Mouse (Mus musculus) erythroblast, embryonic 14.5 days (primary cell): ENCODE data around the gene Robo3.

Experiments
- GATA1 ChIP-seq: IDR thresholded peaks from 2 replicates; pipeline ENCODE4 v1.6.1; 2012; ENCODE audit warnings: low read length, inconsistent platforms, mixed read lengths
- TAL1 ChIP-seq: IDR thresholded peaks from 3 replicates; pipeline ENCODE4 v1.6.1; 2012; ENCODE audit warnings: low read length, inconsistent platforms, mixed read lengths

DNA sequence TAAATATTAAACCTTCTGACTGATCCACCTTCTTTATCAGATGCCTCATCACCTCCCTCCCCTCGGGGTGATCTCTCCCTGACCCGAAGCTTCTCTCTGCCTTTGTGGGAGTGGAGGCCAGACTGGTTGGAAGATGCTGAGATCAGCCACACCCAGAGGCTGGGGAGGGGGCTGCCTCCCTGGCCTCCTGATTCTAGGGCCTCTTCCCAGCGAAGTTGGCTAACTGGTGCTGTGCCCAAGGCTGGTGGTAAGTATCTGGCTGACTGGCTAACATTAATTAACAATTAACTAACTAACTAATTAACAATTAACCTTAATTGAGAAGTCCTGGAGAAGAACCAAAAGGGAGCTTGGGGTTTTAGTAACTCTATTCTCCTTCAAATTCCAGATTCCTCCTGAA is 20.1 kb downstream of the Robo3 start:
- no peak for TF ChIP-seq GATA1
- TF ChIP-seq TAL1, result no peak
